Mouse (Mus musculus) heart, adult 2 months (tissue): ENCODE data around the gene Cx3cl1.

ENCODE experiments used
- CTCF ChIP-seq: fragments of 200-600 bp; IDR thresholded peaks from 2 replicates; pipeline ENCODE4 v1.8.1; 2022; ENCODE audit warnings: antibody characterized with exemption, mild to moderate bottlenecking, moderate library complexity
- EP300 ChIP-seq: fragments of 200-500 bp; IDR thresholded peaks from 2 replicates; pipeline ENCODE4 v1.6.1; 2011; ENCODE audit warnings: low read depth, low read length, control low read depth; ENCODE audit not compliant: insufficient read depth
- POLR2A ChIP-seq: fragments of 200-500 bp; IDR thresholded peaks from 2 replicates; pipeline ENCODE4 v1.6.1; 2011; ENCODE audit warnings: mild to moderate bottlenecking, low read depth, low read length, control low read depth; ENCODE audit not compliant: insufficient read depth

DNA sequence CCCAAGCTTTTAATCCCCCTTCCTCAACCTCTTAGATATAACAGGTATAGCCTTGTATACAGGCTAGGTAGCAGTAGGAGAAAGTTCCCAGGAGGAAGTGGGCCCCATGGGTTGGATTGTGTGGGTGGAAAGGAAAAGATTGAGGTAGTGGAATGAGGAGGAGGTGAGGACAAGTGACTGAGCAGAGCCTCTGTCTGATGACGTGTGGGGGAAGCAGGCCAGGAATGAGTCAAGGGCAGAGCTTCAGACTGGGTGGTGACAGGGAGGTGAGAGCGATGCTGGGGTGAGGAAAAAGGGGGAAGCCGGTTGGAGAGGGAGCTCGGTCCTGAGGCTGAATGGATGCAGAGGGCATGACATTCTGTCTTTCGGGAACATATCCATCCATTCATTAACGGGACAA, 31.7 kb downstream of the Cx3cl1 start:
- no peak for TF ChIP-seq CTCF
- no peak for TF ChIP-seq EP300
- no peak for TF ChIP-seq POLR2A
